Mouse (Mus musculus): Measurements from ENCODE around the gene Parvg.

The Parvg gene

DNA sequence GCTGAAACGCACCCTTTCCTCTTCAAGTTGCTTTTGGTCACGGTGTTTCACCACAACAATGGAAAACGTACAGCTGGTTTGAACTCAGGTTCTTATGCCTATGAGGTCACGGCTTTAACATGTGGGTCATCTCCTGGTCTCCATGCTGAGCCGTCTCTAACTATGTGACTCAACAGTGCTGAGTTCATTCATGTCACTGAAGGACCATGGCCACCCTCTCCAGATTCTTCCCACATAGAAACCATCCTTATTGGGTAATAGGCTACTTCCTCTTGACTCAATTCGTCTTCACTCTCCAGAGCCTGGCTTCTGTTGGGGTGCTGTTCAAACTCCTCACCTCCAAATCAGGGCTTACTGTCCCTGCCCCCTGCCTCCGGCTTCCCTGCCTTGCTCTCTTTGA lies 27.5 kb downstream of the Parvg start:
- DNase-seq (ENCODE audit: low spot score in 2 of 2), result no peak

DNA sequence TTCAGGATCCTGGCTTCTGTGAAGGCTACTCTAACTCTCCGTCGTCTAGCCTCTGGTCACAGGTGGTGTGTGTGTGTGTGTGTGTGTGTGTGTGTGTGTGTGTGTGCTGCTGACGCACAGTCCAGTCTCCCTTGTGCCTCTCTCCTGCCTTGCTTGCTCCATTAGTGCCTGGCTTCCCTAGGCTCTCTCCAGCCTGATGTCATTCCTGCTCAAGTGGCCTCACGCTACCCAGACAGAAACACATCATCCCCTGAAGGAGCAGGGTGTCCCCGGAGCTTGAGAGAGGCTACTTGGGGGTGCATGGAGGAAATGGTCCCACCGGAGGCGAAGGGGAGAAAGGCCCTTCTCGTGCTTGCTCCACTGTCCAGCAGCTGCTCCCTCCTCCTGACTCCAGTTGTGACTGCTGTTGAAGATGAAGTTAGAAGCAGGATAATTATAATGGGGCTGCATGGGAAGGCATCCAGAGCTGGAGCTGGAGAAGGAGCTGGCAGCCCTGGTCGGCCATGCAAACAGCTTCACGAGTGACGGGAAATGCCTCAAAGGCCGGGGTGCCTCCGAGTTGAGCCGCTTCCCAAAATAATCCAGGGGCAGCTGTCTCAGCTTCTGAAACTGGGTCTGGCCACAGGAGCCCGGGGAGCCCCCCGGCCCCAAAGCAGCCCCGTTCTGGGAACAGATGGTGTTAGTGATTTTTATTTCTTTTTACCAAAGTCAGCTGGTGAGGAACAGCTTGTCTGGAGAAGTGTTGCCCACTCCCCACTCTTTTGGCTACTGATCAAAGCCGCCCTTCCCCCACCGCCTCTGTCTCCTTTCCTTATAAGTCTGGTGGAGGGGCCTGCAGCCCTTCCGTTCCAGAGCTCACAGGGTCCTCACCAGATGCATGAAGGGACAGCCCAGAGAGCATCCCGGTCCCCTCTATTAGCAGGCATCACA lies 28.4 kb downstream of the Parvg start:
- DNase-seq (ENCODE audit: low spot score in 2 of 2), result no peak

DNA sequence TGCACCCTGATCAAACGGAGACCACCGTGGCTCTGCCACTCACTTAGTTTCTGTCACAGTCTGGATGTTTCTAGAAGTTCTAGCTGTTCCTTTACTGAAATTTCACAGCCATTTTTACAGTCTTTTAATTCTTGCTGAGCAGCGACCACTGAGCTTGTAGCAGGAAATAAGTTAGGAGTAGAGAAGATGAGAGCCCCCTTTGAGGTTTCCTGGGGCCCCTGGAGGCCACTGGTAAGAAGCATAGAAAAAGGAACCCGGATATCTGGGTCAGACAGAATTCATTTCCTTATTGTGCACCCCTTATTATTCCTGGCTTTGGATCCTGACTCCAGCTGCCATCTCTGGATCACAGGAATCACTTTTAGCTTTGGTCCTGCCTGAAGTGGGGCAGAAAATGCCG lies 31.3 kb downstream of the Parvg start:
- DNase-seq (ENCODE audit: low spot score in 2 of 2), result no peak

DNA sequence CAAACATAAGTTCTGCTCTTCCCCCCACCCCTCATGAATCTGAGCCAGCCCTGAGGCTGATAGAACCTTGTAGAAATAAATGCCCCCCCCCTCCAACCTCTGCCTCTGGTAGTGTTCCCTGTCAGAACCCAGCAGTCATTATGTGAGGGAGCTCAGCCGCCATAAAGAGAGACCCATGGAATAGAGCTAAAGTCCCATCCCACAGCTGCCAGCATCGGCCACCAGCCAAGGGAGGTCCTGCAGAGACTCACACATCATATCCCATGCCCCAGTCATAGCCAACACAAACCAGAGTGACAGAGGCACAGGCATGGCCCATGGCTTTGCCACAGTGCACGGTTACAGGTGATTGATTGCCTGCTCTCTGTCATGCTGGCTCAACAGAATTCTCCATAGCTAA lies 40.9 kb downstream of the Parvg start:
- no peak for DNase-seq (ENCODE audit: low spot score in 2 of 2)

DNA sequence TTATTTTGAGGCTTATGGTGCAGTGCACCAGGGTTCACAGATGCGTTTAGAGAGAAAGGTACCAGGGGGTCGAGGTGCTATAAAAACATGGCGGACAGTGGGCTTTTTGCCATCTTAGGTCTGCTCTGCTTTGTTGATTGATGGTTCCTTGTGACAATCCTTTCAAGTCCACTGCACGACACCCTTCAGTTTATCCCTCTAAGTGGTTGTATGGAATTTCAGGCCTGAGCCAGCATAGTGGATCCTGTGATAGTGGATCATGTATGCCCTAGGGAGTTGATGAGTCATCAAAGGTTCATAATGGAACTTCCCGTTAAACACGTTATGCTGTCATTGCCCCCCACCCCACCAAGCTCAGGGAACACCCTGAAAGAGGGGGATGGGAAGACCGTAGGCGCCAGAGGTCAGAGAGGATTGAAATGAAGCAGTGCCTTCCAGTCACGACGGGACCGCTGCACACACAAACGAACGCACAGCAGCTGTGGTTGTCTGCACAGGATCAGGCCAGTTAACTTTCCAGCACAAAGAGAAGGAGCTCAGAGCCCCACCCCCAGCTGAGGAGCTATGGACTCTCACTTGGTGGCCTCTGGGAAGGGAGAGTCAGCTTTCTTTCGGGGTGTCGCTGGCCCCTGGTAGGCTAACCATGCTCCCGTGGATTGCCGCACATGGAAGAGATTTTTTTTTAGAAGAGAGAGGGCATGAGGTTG lies 42.0 kb downstream of the Parvg start:
- DNase-seq (ENCODE audit: low spot score in 2 of 2), result no peak

DNA sequence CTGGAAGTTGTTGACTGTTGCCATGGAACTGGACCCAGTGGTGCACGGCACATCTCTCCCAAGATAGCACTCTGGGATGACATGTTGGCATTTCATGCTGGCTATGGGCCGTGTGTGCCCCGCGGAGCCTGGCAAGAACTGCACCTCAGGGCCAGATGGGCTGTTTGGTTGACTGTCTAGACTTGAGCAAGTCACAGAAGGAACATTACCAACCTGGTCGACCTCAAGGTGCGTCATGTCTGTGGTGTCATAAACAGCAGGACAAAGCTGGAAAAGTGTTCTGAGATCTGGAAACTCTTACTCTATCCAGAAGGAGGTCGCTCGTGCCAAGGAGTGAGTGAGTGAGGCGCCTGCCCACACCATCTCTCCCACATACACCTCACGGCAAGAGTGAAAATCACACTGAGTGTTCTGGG lies 42.8 kb downstream of the Parvg start:
- DNase-seq (ENCODE audit: low spot score in 2 of 2), result no peak

DNA sequence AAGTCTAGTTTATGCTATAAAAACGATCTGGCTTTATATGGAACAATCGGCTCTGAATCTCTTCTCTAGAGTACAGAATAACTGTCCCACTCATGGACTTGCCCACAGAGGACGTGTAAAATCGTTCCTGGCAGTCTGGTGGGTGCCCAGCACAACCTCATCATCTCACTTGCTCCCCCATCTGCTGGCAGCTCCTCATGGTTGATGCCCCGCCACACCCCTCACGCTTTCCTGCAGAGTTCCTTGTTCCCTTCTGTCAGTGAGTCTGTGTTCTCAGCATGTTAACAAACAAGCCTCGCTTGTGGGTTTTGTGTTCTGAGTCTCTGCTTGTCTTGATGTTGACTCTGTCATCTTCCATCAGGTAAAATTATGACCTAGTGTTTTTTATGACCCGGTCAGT lies 43.6 kb downstream of the Parvg start:
- no peak for DNase-seq (ENCODE audit: low spot score in 2 of 2)

DNA sequence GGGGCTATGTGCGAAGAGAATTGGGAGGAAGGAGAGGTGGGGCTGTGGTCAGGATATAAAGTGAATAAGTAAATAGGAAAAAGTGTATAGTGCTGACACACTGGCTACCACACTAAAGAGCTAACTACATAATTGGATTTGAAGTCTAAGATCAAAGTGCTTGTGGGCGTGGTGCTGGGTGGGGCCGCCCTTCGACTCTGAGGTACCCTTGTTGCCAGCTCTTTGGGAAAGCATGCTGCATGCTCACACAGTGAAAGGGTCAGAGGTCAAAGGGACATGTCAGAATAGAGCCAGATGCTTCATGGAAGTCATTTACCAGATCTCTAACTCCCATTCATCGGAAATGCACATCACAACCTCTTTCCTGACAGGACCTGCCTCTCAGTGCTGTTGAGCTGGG lies 49.0 kb downstream of the Parvg start:
- DNase-seq (ENCODE audit: low spot score in 2 of 2), result no peak

DNA sequence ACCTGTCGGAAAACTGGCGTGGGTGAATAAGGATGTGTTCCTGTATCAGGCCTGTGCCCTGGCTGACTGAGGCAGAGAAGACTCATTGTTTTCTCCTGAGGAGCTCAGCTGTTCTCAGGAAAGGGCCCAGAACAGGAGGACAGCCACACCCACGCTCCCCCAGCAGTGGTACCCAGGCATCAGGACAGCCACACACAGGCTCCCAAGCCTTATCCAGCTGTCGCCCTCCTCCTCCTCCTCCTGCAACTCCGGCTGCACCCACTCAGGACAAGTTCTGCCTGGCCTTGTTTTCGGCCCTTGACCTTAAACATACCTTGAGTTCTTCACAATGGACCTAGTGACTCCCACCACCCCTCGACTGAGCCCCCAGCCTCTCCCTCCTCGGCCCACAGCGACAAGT lies 54.9 kb downstream of the Parvg start:
- DNase-seq (ENCODE audit: low spot score in 2 of 2), result no peak

DNA sequence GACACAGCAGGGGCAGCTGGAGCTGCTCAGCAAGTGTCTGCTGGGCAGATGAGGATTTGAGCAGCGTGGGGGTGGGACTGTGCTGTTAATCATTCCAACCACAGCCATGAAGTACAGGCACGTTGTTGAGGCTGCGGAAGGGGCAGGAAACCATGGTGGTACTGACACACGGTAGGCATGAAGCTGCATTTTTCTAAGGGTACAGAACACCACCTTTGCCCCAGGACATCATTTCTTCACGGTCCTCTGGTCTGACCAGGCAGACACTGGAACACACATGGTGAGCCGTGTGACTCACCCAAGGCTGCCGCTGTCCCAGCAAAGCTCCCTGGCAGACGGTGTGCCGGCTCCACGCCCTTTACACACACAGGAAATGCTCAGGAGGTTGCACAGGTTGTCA lies 56.4 kb downstream of the Parvg start:
- DNase-seq (ENCODE audit: low spot score in 2 of 2), result peak; percentile 26 to 62

DNA sequence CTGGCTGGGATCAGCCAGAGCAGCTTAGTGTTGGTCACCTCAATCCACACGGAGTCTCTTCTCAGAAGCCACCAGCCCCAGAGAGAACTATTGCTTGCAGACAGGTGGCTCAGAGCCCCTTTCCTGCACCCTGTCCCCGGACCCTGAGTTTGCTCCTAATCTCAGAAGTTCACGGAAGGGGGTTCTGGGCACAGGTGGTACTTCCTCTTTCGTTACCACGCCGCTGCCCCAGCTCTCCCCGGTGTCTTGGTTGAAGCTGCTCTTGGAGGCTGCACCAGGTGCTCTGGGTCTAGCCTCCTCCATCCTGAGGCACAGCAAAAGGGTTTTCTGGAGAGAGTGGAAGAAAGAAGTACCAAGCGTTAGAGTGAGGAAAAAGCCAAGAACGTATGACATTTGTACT lies 60.2 kb downstream of the Parvg start:
- no peak for DNase-seq (ENCODE audit: low spot score in 2 of 2)

DNA sequence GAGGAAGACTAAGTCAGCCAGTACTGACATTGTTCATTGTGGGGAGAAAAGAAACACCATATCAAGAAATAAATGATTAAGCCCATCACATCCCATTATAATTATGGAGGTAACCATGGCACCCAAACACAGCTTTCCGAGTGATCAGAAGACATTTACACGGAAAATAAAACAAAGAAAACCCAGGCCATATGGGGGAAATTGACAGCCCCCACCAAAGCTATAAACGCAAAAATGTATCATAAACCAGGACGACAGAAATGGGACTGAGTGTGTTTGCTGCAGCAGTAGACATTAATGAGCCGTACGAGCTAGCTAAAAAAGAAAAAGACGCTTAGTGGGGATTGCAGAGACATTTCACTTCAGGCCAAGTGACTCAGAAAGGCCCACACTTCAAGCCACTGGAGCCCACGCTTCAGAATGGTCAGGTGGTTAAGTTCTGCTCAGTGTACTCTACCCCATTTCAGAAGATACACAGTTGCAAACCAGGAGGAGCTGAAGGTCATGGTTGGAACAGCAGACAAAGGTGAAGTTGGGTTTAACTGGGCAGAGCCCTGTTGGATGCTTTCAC lies 62.3 kb downstream of the Parvg start:
- DNase-seq (ENCODE audit: low spot score in 2 of 2), result no peak

DNA sequence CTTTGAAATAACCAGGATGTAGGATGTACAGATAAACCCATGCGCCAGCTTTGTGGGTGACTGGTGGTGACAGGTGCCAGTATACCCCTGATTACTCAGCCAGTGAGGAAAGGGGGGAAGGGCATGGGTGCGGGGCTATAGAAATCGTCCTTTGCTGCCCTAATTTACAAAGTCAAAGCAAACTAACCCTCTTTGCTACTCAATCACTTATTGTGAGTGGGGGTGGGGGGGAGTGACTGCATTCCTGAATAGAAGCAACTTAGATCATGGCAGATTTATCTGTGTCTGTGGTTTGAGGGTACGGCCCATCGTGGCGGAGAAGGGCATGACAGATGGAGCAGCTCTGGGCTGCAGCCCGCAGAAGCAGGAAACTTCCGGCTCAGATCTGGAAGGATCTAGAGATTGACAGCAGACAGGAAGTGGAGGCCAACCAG lies 64.9 kb downstream of the Parvg start:
- no peak for DNase-seq (ENCODE audit: low spot score in 2 of 2)

DNA sequence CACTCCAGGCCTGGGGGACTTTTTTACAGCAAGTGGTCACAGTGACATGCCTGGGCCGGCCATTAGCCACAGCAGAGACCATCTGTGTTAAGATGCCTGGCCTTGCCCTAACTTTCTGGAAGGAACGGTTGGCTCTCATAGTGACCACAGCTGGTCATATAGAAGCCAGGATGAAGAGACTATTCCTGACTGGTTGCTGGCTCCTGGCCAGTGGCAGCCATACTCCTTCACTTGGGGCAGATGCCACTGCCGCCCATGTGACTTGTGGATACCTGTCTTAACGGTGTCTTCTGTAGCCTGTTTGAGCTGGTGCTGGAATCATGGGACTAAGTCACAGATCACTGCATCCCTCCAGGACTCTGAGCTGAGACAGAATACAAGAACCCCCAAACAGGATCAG lies 68.3 kb downstream of the Parvg start:
- no peak for DNase-seq (ENCODE audit: low spot score in 2 of 2)
